In genomic region chr10:78710706-78711105, GRCm38 (mm10) we compare ENCODE assay signal across 36 mouse cellular contexts. TPM values are rescaled to one million over a fixed set of nuclear protein-coding genes. Genes with fewer than 3 reads are reported as not detected.
"Had no signal": no experiment of that assay in that cellular context is flagged by ENCODE, and none has a peak within 500 bp of the region (broad histone marks: within the 10 kb centered on the region; RNA-seq: fewer than 3 reads in every experiment).

No protein-coding gene starts in this region.

- H3K27me3 ChIP-seq: embryonic facial prominence, embryonic 12.5 days; embryonic facial prominence, embryonic 13.5 days; embryonic facial prominence, embryonic 15.5 days; forebrain, embryonic 12.5 days; forebrain, embryonic 13.5 days; forebrain, embryonic 15.5 days had no signal

- ATAC-seq: forebrain, embryonic 13.5 days; forebrain, embryonic 14.5 days; forebrain, embryonic 15.5 days; forebrain, embryonic 16.5 days; forebrain, postnatal 0 days had no signal

- H3K27ac ChIP-seq: embryonic facial prominence, embryonic 10.5 days; embryonic facial prominence, embryonic 12.5 days; embryonic facial prominence, embryonic 13.5 days; embryonic facial prominence, embryonic 15.5 days; forebrain, embryonic 10.5 days; forebrain, embryonic 12.5 days; forebrain, embryonic 13.5 days; forebrain, embryonic 15.5 days; gastrocnemius, adult 2 months had no signal

- H3K36me3 ChIP-seq: embryonic facial prominence, embryonic 10.5 days; embryonic facial prominence, embryonic 12.5 days; embryonic facial prominence, embryonic 13.5 days; embryonic facial prominence, embryonic 15.5 days; forebrain, embryonic 10.5 days; forebrain, embryonic 12.5 days; forebrain, embryonic 15.5 days had no signal

- H3K4me3 ChIP-seq: embryonic facial prominence, embryonic 10.5 days; embryonic facial prominence, embryonic 12.5 days; embryonic facial prominence, embryonic 13.5 days; embryonic facial prominence, embryonic 15.5 days; erythroblast, embryonic 14.5 days; forebrain, embryonic 10.5 days; forebrain, embryonic 12.5 days; forebrain, embryonic 13.5 days; forebrain, embryonic 15.5 days; gastrocnemius, adult 2 months had no signal

- H3K4me2 ChIP-seq: embryonic facial prominence, embryonic 12.5 days; embryonic facial prominence, embryonic 13.5 days; embryonic facial prominence, embryonic 15.5 days; forebrain, embryonic 12.5 days; forebrain, embryonic 13.5 days; forebrain, embryonic 15.5 days had no signal

- H3K9ac ChIP-seq: embryonic facial prominence, embryonic 12.5 days; embryonic facial prominence, embryonic 13.5 days; embryonic facial prominence, embryonic 15.5 days; forebrain, embryonic 12.5 days; forebrain, embryonic 13.5 days; forebrain, embryonic 15.5 days; forebrain, postnatal 0 days had no signal

- H3K4me1 ChIP-seq: embryonic facial prominence, embryonic 10.5 days; embryonic facial prominence, embryonic 12.5 days; embryonic facial prominence, embryonic 13.5 days; embryonic facial prominence, embryonic 15.5 days; forebrain, embryonic 10.5 days; forebrain, embryonic 12.5 days; forebrain, embryonic 13.5 days; forebrain, embryonic 15.5 days had no signal

- H3K9me3 ChIP-seq: embryonic facial prominence, embryonic 10.5 days; embryonic facial prominence, embryonic 12.5 days; embryonic facial prominence, embryonic 13.5 days; embryonic facial prominence, embryonic 15.5 days; forebrain, embryonic 10.5 days; forebrain, embryonic 12.5 days; forebrain, embryonic 13.5 days; forebrain, embryonic 15.5 days had no signal

- DNase-seq: cerebellum, adult 18-20 months; cerebellum, adult 2 months; cerebellum, adult 8-10 months; cerebellum, adult 9-10 months; cerebellum, adult 9-11 months; cerebellum, postnatal 10 days; cerebellum, postnatal 14 days; cerebellum, postnatal 25 days; cerebellum, postnatal 36 days; embryo, embryonic 11 days; forebrain, postnatal 0 days; gastrocnemius, adult 2 months; gastrocnemius, postnatal 10 days; gastrocnemius, postnatal 14 days; gastrocnemius, postnatal 25 days; gastrocnemius, postnatal 36 days had no signal

RNA-seq across cellular contexts. Expression of gene Casp14, which starts 7.4 kb away (rescaled TPM):
- total RNA-seq: common myeloid progenitor, adult 5-6 weeks; forebrain, postnatal 0 days; gastrocnemius, adult 18-20 months; gastrocnemius, adult 2 months; gastrocnemius, adult 8-10 months; gastrocnemius, postnatal 10 days; gastrocnemius, postnatal 14 days; gastrocnemius, postnatal 25 days; gastrocnemius, postnatal 36 days; gastrocnemius, postnatal 4 days; granulocyte monocyte progenitor cell, adult 5-6 weeks had no signal
- polyA plus RNA-seq: cerebellum, adult 2 months; cortical plate, adult 2 months; embryonic facial prominence, embryonic 10.5 days; embryonic facial prominence, embryonic 12.5 days; forebrain, embryonic 10.5 days; forebrain, embryonic 11.5 days; forebrain, embryonic 12.5 days; forebrain, embryonic 13.5 days; forebrain, embryonic 14.5 days; forebrain, embryonic 15.5 days; forebrain, embryonic 16.5 days; forebrain, postnatal 0 days; frontal cortex, adult 2 months; gonadal fat pad, adult 2 months had no signal

RNA-seq across cellular contexts. Expression of gene Ccdc105, which starts 42.2 kb away (rescaled TPM):
- total RNA-seq: common myeloid progenitor, adult 5-6 weeks; forebrain, postnatal 0 days; gastrocnemius, adult 18-20 months; gastrocnemius, adult 2 months; gastrocnemius, adult 8-10 months; gastrocnemius, postnatal 10 days; gastrocnemius, postnatal 14 days; gastrocnemius, postnatal 25 days; gastrocnemius, postnatal 36 days; gastrocnemius, postnatal 4 days; granulocyte monocyte progenitor cell, adult 5-6 weeks had no signal
- polyA plus RNA-seq: erythroblast, embryonic 14.5 days had no signal
